Mouse (Mus musculus) embryonic stem cell, embryonic (primary cell): ENCODE data around the gene Top2a.

ENCODE experiments used
- CTCF ChIA-PET, 4 experiments: fragments of 300-600 bp in 2 of 4; fragments of 350-600 bp in 2 of 4; sonication (Branson Sonifier 250); formaldehyde crosslinking; loops; one replicate each; lab custom pipeline; 2022; ENCODE audit warnings: inconsistent platforms in 2 of 4; lab: Charles Lee
- POLR2A ChIA-PET, 4 experiments: fragments of 300-600 bp in 2 of 4; fragments of 350-600 bp in 2 of 4; sonication (Branson Sonifier 250); formaldehyde crosslinking; loops; one replicate each; lab custom pipeline; 2022; ENCODE audit warnings: antibody characterized with exemption in 4 of 4, inconsistent platforms in 1 of 4; lab: Charles Lee

Top2a gene

GRCm38 (mm10) chr11:98943741-98944461 is 80.1 kb downstream of the Top2a start:
- CTCF ChIA-PET, result interaction anchor here (0.6 to 2.9 kb wide), 12 partner anchors 9 to 366 kb away, joined by 3 to 26 read pairs (median 5); no protein-coding TSS in a partner anchor
- POLR2A ChIA-PET, result interaction anchor here (0.5 to 6.9 kb wide), 30 partner anchors 9 to 1415 kb away, joined by 3 to 103 read pairs (median 6); partner anchors contain the start of genes Eif1 (in 2 of the 4), Rara (in 2 of the 4), Cdc6 (in 1 of the 4) and Msl1 (in 1 of the 4)
